Mouse (Mus musculus): ENCODE data around the gene Specc1l.

Gene Specc1l

GRCm38 (mm10) chr10:75355341-75355740, 143.5 kb downstream of the Specc1l start:
- no peak for DNase-seq (ENCODE audit: low spot score)
